Mouse (Mus musculus) liver, embryonic 14.5 days (tissue): ENCODE data around the gene Tes. TPM values are rescaled to one million over a fixed set of nuclear protein-coding genes. Genes with fewer than 3 reads are reported as not detected.

Experiments used
- ATAC-seq: fragments of 200-750 bp; cut with Nextera tagmentation; 2 replicates; pipeline ENCODE4 v1.8.0; 2017; ENCODE audit warnings: moderate number of reproducible peaks, mild to moderate bottlenecking, moderate library complexity; ENCODE audit not compliant: insufficient read depth
- DNase-seq, 3 experiments: peaks; one replicate each; pipeline ENCODE4 v3.0.0-alpha.2; 2012 to 2013; ENCODE audit warnings: low read depth in 3 of 3, low spot score in 3 of 3
- H3K27ac ChIP-seq: fragments of 300-500 bp; sonication (generic); 2 replicates; pipeline ENCODE4 v1.5.1; 2014; ENCODE audit warnings: moderate library complexity, mild to moderate bottlenecking, control low read depth, inconsistent platforms
- H3K27me3 ChIP-seq: fragments of 300-500 bp; sonication (generic); 2 replicates; pipeline ENCODE4 v1.6.1; 2014; ENCODE audit warnings: mild to moderate bottlenecking, low read length, moderate library complexity; ENCODE audit not compliant: control insufficient read depth, insufficient read depth
- H3K36me3 ChIP-seq: fragments of 300-500 bp; sonication (generic); replicated peaks from 2 replicates; pipeline ENCODE4 v1.6.1; 2014; ENCODE audit warnings: low read depth; ENCODE audit not compliant: control insufficient read depth, insufficient read depth
- H3K4me1 ChIP-seq, 2 experiments: fragments of 200-500 bp in 1 of 2; fragments of 300-500 bp in 1 of 2; sonication (generic) in 1 of 2; replicated peaks; 2 replicates each; pipeline ENCODE4 v1.6.1; 2012 to 2014; ENCODE audit warnings: antibody characterized with exemption in 1 of 2, inconsistent platforms in 1 of 2, low read length in 1 of 2; ENCODE audit not compliant: control insufficient read depth in 2 of 2, insufficient read depth in 2 of 2
- H3K4me2 ChIP-seq: fragments of 300-500 bp; sonication (generic); 2 replicates; pipeline ENCODE4 v1.6.1; 2014; ENCODE audit warnings: low read depth, mild to moderate bottlenecking, control low read depth, moderate library complexity
- H3K4me3 ChIP-seq, 2 experiments: fragments of 200-500 bp in 1 of 2; fragments of 300-500 bp in 1 of 2; sonication (generic) in 1 of 2; 2 replicates each; pipeline ENCODE4 v1.5.1; 2012 to 2014; ENCODE audit warnings: low read depth in 2 of 2, low read length in 2 of 2, mild to moderate bottlenecking in 2 of 2, control low read depth in 1 of 2, inconsistent platforms in 1 of 2, moderate library complexity in 1 of 2; ENCODE audit not compliant: insufficient read depth in 1 of 2
- H3K9ac ChIP-seq: fragments of 300-500 bp; sonication (generic); replicated peaks from 2 replicates; pipeline ENCODE4 v1.6.1; 2014; ENCODE audit warnings: mild to moderate bottlenecking, control low read depth, moderate library complexity
- H3K9me3 ChIP-seq: fragments of 300-500 bp; sonication (generic); 2 replicates; pipeline ENCODE4 v1.6.1; 2016; ENCODE audit warnings: low read length, mixed read lengths; ENCODE audit not compliant: control insufficient read depth
- CTCF ChIP-seq: IDR thresholded peaks from 2 replicates; pipeline ENCODE4 v1.5.1; 2016; ENCODE audit warnings: antibody characterized with exemption, low read depth, control low read depth
- EP300 ChIP-seq: IDR thresholded peaks from 2 replicates; pipeline ENCODE4 v1.6.1; 2016; ENCODE audit warnings: antibody characterized with exemption, low read depth
- WGBS: fragments of 180-500 bp; shearing (Covaris S2); extraction: QIAGEN DNeasy Blood & Tissue Kit; methylation state at CpG from one replicate; pipeline ENCODE4 v1.1.7; 2014; ENCODE audit not compliant: insufficient replicate concordance; 5-methylcytosine and 5-hydroxymethylcytosine counted together
- polyA plus RNA-seq, 2 experiments: library from polyadenylated mRNA; depleted of rRNA in 1 of 2; stranded (reverse) in 1 of 2; unstranded in 1 of 2; fragments of >200 nt; fragmentation: Nextera tagmentation in 1 of 2; extraction: Ambion mirVana in 1 of 2; gene quantifications; 2 replicates each; pipeline versions ENCODE4 v1.2.1 to v1.2.3; 2012 to 2014

The Tes gene
- polyA plus RNA-seq, 2 experiments: 2.6 to 4.5 TPM

GRCm38 (mm10) chr6:17066211-17066940 lies 1.4 kb downstream of the Tes start:
- Histone ChIP-seq H3K4me2 (no peak overlapping the region), H3K27me3 (peaks cover 3% of the 10 kb centered on the region), H3K4me3 (no peak overlapping the region), H3K9me3 (no peaks in the 10 kb centered on the region), H3K9ac (no peak overlapping the region), H3K4me1 (peaks cover 0 to 4% of the 10 kb centered on the region in 2 experiments; a peak in 1 of 4 replicates), H3K36me3 (no peaks in the 10 kb centered on the region), H3K27ac (no peak overlapping the region)
- DNase-seq: no peak
- ATAC-seq: no peak
- TF ChIP-seq EP300 (no peak), CTCF (no peak)
- 30% methylated on average over 11 of the region's 11 CpGs for WGBS

- 72% methylated on average over 3 of the region's 3 CpGs for WGBS
- H3K9ac ChIP-seq: no peak overlapping the region
- H3K27me3 ChIP-seq: no peaks in the 10 kb centered on the region
- no peaks in the 10 kb centered on the region for H3K9me3 ChIP-seq
- TF ChIP-seq EP300 (no peak), CTCF (no peak)
- H3K36me3 ChIP-seq: no peaks in the 10 kb centered on the region
- H3K4me2 ChIP-seq: no peak overlapping the region
- no peak overlapping the region for H3K27ac ChIP-seq
- DNase-seq: no peak
- no peak for ATAC-seq
- H3K4me3 ChIP-seq: no peak overlapping the region
- no peaks in the 10 kb centered on the region for H3K4me1 ChIP-seq
Measured at GRCm38 (mm10) chr6:17071899-17072298, 7.0 kb downstream of the Tes start.

- no peaks in the 10 kb centered on the region for H3K27me3 ChIP-seq
- no peak overlapping the region for H3K9ac ChIP-seq
- H3K36me3 ChIP-seq: no peaks in the 10 kb centered on the region
- ATAC-seq: no peak
- no peaks in the 10 kb centered on the region for H3K4me1 ChIP-seq
- TF ChIP-seq EP300: no peak
- no peak overlapping the region for H3K27ac ChIP-seq
- no peaks in the 10 kb centered on the region for H3K9me3 ChIP-seq
- no peak overlapping the region for H3K4me2 ChIP-seq
- H3K4me3 ChIP-seq: no peak overlapping the region
- no peak for DNase-seq
- whole genome bisulfite sequencing: 63% methylated on average over 5 of the region's 5 CpGs
Measured at GRCm38 (mm10) chr6:17072338-17072737, 7.4 kb downstream of the Tes start.

- no peak overlapping the region for H3K9ac ChIP-seq
- no peak overlapping the region for H3K4me2 ChIP-seq
- no peak overlapping the region for H3K4me3 ChIP-seq
- TF ChIP-seq CTCF (no peak), EP300 (no peak)
- H3K4me1 ChIP-seq: no peaks in the 10 kb centered on the region
- no peaks in the 10 kb centered on the region for H3K9me3 ChIP-seq
- ATAC-seq: no peak
- H3K36me3 ChIP-seq: no peaks in the 10 kb centered on the region
- no peaks in the 10 kb centered on the region for H3K27me3 ChIP-seq
- WGBS: 52% methylated on average over 7 of the region's 7 CpGs
- no peak for DNase-seq
- H3K27ac ChIP-seq: no peak overlapping the region
Measured at GRCm38 (mm10) chr6:17072763-17073484, 8.0 kb downstream of the Tes start.

- H3K4me2 ChIP-seq: no peak overlapping the region
- no peak overlapping the region for H3K4me3 ChIP-seq
- H3K9ac ChIP-seq: no peak overlapping the region
- H3K36me3 ChIP-seq: no peaks in the 10 kb centered on the region
- ATAC-seq (no peak), DNase-seq (no peak)
- H3K4me1 ChIP-seq: no peaks in the 10 kb centered on the region
- no peaks in the 10 kb centered on the region for H3K9me3 ChIP-seq
- no peaks in the 10 kb centered on the region for H3K27me3 ChIP-seq
- 61% methylated on average over 9 of the region's 9 CpGs for WGBS
- TF ChIP-seq EP300 (no peak), CTCF (no peak)
- no peak overlapping the region for H3K27ac ChIP-seq
Measured at GRCm38 (mm10) chr6:17077270-17077669, 12.3 kb downstream of the Tes start.
